Mouse (Mus musculus): Measurements from ENCODE around the gene Gm49510.

DNA sequence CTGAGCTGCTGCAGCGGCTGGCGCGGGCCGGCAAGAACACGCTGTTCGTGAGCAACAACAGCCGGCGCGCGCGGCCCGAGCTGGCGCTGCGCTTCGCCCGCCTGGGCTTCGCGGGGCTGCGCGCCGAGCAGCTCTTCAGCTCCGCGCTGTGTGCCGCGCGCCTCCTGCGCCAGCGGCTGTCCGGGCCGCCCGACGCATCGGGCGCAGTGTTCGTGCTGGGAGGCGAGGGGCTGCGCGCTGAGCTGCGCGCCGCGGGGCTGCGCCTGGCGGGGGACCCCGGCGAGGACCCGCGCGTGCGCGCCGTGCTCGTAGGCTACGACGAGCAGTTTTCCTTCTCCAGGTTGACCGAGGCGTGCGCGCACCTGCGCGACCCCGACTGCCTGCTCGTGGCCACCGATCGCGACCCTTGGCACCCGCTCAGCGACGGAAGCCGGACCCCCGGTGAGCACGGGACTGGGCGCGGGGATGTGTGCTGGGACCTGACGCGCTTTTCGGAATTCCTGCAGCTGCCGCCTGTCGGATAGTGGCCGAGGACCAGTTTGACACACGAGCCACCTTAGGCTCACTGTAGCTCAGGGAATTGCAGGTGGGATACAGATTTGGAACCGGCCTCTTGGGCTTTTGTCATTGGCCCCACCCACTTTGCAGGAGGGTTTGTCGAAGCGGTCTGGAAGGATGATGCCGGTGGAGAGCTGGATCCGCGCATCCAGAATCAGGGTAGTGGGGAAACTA is 14.8 kb downstream of the Gm49510 start:
- TF ChIP-seq POLR2A (IDR thresholded peaks at IDR 0.05; ENCODE audit: low read depth, low read length), result no peak
- no peak for TF ChIP-seq CTCF (IDR thresholded peaks at IDR 0.05; ENCODE audit: extremely low read depth, insufficient read depth, insufficient read length, insufficient replicate concordance)

All from spleen, adult 2 months (tissue).